Mouse (Mus musculus) heart, adult 8-10 months (tissue): Measurements from ENCODE around the gene Rab2b. TPM values are rescaled to one million over a fixed set of nuclear protein-coding genes. Genes with fewer than 3 reads are reported as not detected.
A peak's percentile ranks its signal among the peaks of the same experiment; 100 is the strongest.
"Not testable (repeated sequence)": the region's sequence is repeated elsewhere in the genome, so short reads cannot be mapped to it uniquely, and the experiment has no call there.

Experiments
- DNase-seq: peaks from one replicate; pipeline ENCODE4 v3.0.0; 2022; ENCODE audit warnings: low spot score
- total RNA-seq, 4 experiments: library from RNA; stranded (reverse); gene quantifications; 2 replicates each; pipeline ENCODE4 v1.2.4; 2022

Rab2b gene
- 1 to 10 TPM; 3.8 to 5.6 (median 5.4) TPM for total RNA-seq

DNA sequence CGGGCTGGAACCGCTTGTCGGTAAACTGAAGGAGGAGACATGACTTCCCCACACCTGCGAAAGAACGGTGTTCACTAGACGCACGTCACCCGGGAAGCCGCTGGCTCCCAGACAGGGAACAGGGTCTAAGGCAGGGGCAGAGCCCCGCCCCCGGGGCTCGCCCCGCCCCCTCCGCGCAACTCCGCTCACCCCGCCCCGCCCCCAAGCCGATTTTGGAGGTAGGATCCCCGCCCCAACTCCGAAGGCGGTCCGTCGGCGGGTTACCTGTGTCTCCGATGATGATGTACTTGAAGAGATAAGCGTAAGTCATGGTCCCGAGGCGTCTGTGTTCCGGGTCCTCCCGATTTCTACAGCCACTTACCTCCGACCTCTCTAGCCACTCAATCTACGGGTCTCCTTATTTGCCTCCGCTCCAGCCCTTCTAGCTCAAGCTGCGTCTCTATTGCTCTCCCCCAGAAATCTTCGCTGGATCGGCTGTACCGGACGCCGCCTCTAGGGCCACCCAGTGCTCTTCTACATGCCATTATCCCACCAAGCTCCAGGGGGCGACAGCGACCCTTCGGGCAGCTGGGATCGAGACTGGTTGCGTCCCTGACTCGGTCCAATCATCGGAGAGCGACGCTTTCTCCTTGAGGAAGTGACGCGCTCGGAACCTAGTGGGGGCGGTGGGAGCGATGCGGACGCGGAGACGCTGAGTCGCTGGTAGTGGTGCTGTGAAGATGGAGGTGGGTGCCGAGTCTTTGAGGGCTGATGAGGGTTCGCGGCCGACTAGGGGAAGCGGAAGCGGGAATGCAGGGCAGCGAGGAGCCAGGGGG is at the start of gene Rab2b, which contains the start of gene Tox4:
Rab2b (minus strand) TSS at position 614 of the 815 bp plus-strand sequence.
Tox4 (plus strand) TSS at position 215 of the 815 bp plus-strand sequence.
- DNase-seq = peak; percentile 99

DNA sequence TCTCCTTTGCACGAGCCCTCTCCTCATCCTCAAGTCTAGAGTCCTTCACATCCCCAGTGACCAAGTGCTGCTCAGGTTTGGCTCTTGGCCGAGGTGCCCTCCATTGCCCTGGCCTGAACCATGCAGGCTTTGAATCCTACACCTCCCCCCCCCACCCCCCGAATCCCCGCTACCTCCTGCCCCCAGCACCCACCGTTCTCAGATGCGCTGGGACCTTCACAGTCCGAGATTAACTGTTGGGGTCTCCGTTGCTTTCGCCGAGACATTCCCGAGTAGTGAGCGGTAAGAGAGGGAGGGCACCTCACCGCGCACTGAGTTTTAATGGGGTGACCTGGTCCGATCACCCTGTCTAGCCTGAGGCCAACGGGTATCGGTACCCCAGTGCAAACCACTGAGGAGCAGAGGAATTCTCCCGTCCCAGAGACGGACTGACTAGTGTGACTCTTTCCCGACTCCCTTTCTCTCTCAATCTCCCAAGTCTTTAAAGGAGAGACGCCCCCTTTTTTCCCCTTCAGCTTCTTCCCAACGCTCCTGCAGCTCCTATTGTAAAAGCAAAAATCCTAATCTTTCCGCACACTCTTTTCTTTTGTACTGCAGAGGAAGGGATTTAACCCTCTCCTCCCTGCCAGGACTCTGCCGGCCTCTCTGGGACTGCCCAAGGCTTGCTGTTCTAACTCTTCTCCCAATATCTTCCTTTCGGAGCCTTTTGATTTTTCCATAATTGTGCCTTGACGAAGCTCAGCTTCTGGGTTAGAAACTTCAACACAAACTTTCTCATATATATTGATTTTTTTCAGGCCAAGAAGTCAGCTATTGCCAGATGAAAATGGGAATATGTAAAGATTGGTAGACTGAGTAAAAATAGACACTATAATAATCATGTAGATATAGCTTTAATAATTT is 48.8 kb upstream of the Rab2b start, which contains the start of gene Sall2:
Sall2 (minus strand) TSS at position 853 of the 903 bp plus-strand sequence.
- DNase-seq = no peak

DNA sequence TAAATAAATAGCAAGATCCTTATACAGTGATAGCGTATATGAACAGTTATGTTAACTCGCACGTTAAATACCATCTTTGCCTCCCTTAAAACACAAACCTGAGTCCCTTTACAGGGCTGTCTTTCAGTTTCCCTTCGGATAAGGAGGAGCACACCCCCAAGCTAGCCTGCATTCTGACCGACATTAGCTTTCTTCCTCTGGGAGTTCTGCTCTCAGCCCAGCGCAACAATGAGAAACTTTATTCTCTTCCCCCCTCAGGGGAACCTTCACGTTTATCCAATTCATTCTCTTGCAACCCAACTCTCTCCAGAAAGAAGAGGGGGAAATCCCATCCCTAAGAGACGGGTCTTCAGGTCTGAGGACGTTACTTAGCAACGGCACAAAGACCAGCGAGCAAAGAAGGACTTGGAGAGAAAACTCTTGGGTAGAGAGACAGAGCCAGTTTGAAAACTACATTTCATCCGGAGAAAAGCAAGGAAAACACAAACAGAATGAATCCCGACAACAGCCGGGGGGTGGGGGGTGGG is 48.1 kb upstream of the Rab2b start:
- no peak for DNase-seq

DNA sequence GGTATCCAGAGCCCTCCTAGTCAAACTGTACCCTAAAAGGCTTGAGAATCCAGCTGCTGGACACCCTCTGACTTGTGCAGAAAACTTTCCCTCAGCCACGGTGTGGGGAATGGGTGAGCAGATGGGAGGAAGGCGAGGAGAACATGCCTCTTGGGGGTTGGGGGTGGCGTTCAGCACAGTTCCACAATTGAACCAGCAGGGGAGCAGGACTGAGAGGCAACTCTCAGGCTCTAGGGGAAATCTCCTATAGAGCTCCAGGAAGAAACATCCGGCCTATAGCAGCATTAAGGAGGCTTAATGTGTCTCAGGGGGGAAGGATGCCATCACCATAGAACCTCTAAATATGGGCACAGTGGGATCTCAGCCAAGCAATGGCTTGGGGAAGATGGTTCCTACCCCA is 46.5 kb upstream of the Rab2b start:
- DNase-seq = no peak

DNA sequence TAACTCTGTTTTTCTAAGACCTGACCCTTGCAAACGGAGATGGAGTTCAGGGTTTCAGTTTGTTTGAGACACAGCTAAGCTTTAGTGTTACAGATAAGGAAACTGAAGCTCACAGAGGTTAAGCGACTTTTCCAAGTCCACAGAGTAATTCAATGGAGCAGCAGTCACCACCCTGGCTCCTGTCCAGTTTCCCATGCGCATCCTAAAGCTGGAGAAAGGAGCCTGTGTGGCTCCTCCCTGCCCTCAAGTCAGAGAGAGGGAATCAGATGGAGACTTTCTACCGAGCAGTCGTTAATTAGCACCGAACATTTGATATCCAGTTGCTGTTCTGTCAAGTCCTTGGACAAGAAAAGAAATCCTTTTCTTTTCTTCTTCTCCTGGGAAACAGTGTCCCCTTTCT is 40.0 kb upstream of the Rab2b start:
- no peak for DNase-seq

DNA sequence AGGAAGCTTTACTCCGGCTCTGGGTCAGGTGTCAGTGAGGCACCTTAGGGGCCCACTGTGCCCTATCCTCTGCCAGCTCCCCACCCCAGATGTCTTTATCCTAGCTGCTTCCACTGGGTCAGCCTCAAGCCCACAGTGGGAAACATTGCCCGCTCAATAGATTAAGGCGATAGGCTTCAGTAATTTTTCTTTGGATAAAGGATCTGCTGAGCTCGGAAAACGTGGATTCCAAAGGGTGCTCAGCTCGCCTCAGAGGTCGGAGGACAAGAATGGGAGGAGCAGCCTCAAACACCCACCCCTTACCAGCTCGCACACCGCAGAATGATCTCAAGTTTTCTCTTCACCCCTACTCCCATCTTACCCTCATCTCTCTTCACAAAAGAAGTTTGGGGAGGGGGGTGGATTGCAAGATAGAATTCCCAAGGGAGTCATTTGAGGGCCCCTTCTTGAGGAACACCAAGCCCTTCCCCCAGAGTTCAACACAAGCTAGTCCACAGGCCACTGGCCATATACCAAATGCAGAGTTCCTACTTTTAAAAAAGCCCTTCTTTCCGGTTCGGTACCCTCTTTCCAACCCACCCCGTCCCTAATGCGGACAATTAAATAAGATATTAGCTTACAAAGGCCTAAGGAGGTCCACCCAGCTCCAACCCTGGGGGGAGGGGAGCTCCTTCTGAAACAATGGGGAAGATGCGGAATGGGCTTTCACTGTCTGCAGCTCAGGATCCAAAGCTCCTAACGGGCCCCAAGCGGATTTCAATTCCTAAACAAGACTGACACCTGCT is 37.3 kb upstream of the Rab2b start:
- DNase-seq = no peak

DNA sequence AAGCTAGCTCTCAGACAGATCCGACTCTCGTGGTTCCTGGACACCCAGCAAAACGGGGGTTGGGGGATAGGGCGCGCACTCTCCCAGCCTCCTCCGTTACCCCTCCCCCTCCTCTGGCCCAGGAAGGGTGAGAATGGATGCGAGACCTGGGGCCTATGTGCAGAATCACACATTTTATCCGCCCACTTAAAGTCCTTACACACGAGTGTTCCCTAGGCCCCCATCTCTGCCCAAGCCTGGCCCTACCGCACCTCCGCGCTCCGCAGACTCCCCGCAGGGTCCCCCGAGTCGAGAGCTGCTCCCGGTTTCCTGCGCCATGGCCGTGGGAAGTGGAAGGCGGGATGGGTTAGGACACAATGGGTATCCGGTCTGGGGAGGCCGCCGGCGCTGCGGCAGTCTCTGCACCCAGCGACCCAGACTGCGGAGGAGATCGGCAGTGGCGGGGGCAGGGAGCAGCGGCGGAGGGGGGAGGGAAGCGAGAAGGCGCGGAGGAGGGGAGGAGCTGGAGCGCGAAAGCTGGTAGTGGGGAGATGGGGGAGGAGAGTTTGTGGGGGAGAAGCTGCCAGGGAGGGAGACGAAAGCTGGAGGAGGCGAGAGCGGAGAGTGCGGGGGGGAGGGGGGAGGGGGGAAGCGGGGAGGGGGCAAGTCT is 36.6 kb upstream of the Rab2b start:
- peak; percentile 42 for DNase-seq

DNA sequence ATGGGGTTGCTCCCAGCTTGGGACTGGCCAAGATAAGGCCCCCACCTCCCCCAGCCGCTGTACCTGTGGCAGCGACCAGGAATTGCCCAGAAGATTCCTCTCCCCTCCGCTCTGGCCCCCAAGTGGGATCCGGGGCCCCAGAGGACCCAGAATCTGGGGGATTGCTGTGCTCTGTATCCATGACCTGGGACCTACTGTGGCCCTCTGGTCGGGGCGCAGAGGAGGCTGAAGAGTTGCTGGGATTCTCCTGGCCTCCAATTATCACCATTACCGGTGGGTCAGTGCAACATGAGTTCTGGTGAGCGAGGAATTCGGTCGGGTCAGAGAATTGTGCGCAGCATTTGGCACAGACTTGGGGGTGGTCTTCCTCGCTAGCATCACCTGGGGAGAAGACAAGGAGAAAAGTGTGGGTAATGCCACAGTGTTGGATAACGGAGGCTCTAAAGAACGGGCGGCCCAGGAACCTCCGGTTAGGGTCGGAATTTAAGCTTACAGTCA is 36.0 kb upstream of the Rab2b start:
- DNase-seq = no peak

DNA sequence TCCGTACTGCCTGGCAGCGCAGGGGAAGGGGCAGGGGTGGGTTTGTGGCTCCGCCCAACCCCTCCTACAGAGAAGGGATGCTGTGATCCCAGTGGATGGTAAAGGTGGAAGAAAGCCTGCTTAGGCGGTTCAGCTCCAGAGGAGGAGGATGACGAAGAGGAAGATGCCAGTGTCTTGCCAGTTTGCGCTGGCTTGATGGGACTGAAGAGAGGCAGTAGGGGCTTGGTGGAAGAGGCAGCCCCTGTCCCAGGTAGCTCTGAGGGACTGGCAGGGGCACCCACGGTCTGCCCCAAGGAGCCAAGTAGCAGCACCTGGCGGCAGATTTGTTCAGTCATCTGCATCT is 35.4 kb upstream of the Rab2b start:
- DNase-seq = no peak

DNA sequence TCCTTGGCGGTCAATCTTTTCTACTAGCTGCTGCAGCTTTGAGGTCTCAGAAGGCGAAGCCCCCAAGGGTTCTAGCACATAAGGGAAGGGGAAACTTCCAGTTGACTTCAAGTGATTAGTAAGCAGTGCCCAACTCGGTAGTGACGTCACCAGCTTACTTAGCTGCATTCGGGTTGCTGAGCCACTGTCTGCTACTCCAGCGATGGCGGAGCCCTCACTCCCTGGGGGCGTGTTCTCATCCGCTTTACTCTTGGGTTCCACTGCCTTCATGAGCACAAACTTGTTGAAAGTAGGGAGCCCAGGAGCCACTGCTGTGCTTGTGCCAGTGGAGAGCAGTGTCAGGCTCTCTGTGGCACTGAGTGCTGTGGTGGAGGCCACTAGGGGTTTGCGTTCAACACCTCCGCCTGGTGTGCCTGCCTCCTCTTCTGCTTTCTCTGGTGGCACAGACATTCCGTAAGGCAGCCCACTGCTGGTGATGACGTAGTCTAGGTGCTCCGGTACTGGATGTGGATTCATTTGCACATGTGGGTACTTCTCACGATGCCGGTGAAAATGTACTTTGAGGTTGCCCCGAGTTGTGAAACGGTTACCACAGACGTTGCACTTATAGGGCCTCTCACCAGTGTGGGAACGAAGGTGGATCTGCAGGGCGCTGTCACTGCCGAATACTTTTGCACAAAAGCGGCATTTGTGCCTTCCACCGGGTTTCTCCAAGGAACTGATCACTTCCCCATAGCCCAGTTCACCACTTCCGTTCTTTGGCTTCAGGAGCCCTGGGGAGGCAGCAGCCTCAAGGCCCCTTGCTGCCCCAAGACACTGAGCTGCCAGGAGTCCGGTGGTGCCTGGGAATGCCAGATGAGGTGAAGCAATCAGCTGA is 34.8 kb upstream of the Rab2b start:
- DNase-seq = no peak

DNA sequence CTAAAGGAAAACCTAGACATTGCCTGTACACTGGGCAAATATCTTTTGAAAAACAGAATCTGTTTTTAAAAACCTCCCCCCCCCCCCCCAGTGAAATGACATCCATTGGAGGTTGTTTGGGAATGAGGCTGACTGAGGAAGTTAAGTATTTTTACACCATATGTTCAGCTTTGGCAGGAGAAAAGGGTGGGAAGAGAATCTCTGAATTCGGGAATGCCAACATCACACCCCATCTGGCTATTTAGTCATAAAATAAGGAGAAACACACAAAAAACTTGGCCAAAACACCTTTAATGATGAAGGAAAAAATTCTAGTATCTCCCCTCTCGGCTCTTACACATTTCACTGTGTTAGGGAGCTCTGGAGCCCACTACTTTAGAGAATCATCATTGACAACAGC is 31.6 kb upstream of the Rab2b start:
- no peak for DNase-seq

DNA sequence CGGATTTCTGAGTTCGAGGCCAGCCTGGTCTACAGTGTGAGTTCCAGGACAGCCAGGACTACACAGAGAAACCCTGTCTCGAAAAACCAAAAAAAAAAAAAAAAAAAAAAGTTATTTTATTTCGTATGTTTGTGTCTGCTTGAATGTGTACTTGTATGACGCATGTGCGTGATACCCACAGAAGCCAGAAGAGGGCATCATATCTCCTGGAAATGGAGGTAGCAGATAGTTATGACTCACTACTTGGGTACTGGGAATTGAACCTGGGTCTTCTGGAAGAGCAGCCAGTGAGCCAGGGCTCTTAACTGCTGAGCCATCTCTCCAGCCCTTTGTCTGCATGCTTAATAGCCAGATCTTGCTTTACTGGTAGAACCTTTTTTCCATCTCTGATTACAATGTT is 31.0 kb upstream of the Rab2b start:
- not testable (repeated sequence) for DNase-seq

DNA sequence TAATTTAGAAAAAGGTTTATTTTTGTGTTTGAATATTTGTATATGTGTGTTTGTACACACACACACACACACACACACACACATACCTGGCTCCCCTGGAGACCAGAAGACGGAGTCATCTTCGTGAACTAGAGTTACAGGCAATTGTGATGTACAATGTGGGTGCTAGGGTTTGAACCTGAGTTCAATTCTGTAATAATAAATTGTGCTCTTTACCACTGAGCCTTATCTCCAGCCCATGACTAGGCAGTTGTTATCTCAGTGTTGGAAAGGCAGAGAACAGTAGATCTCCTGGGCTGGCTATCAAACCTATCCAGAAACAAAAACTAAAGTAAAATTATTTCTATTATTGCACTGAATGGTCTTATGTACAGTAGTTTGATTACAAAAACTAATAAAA is 26.8 kb upstream of the Rab2b start:
- no peak for DNase-seq

DNA sequence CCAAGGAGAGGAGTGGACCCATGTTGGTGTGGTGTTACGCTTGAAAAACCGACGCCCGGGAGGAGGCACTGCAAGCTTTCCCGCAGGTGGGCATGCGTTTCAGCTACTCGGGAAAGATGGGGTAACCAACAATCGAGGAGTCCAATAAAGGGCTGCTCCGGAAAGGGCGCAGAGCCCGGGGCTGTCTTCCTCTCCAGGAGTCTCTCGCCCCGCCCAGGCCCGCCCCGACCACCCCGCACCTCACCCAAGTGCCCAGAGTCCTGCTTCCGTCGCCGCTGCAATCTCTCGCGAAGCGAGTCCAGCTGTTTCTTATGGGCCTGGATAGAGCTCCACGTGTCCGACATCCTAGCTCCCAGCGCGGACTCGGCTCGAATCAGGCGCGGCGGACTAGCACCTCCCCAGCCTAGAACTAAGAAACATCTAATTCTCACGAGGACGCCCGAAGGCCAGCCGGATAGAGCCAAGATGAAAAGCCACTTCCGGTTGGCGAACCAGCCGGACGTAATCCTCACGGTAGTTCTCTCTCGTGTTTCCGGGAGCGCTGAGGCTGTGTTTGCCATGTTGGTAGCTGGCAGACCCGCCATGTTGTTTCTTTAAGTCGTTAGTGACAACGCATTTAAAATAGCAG is 25.4 kb upstream of the Rab2b start, which contains the start of gene Mettl3:
Mettl3 (minus strand) TSS at position 485 of the 628 bp plus-strand sequence.
- peak; percentile 92 for DNase-seq

DNA sequence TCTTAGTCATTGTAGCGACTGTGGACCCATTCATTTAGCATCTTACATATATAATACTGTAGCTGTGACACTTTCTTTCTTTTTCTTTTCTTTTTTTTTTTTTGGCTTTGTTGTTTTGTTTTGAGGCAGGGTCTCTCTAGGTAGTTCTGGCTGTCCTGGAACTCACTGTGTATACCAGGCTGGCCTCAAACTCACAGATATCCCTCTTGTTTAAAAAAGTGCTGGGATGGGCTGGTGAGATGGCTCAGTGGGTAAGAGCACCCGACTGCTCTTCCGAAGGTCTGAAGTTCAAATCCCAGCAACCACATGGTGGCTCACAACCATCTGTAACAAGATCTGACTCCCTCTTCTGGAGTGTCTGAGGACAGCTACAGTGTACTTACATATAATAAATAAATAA is 24.2 kb upstream of the Rab2b start:
- DNase-seq = not testable (repeated sequence)

DNA sequence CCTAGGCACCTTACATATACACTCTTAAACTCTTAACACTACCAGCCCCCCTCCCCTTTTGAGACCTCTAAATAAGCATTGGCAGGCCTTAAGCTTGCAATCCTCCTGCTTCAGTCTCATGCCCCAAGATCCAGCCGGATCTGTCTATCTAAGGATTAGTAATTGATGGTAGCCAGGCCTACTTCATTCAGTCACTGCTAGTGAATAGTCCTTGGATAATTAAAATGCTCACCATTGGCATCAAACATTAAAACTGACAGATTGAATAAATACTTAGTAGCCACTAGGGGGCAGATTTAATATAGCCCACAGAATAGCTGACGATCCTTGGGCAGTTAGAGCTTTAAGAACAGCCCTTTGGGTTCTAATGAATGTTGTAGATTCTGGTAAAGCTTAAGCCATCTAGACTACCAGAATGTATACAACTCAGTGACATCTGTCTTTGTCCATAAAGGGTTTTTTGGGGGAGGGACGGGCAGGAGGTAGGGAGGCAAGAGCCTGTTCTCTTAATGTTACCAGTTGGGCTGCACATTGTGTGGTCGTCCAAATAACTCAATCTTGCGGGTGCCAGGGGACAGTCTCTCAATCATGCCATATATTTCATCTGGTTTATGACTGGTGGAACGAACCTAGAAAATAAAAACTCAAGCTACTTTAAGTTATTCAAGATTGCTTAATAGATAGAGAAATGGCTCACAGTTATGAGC is 16.4 kb upstream of the Rab2b start:
- no peak for DNase-seq

DNA sequence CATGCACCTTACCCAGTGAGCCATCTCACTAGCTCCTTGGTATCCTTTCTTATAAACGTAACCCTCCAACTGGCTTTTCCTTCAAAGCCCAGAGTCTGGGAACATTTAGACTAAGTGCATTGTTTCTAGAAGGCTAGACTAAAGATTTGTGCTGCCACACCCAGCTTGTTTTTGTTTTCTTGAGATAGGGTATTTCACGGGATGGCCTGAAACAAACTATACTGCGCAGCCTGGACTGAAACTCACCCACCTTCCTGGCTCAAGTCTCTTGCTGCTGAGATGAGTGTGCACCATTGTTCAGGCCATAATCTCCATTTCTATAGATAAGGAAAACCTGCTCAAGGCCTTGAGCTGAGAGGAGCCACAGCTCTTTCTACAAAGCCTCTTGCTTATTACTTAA is 4.8 kb upstream of the Rab2b start:
- DNase-seq = no peak

DNA sequence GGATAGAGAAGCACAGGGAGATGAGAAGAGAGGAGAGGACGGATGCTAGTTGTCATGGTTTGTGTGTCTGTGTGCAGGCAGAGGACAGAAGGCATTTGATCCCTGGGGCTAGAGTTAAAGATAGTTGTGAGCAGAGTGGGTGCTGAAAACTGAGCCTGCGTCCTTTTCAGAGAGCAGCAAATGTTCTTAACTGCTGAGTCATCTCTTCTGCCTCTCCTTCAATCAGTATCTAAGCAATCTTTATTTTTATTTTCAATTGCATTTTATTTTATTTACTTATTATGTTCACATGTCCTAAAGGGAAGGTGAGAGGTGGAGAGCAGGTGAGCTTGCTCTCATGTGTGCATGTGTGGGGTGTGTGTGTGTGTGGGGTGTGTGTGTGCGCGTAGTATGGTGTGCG is 4.3 kb upstream of the Rab2b start:
- no peak for DNase-seq

DNA sequence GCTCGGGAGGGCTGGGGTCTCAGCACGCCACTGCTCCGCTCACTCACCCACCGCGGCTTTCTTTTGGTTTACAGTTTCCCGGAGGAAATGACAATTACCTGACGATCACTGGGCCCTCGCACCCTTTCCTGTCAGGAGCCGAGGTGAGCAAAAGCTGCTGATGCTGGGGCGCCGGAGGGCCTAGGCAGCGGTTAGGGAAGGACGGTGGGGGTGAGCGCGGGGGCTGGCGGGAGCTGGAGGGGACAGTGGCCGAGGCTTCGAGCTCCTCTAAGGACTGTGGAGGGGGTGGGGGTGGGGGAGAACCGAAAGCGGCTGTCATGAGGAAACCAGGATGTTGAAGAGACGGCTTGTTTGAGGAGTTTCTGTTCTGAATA is 389 bp upstream of the Rab2b start:
- DNase-seq = no peak
